Mouse (Mus musculus) lung, postnatal 0 days (tissue): ENCODE measurements around the gene Kcnc1.

ENCODE experiments used
- CTCF ChIP-seq: IDR thresholded peaks from 2 replicates; pipeline ENCODE4 v1.5.1; 2016; ENCODE audit warnings: antibody characterized with exemption, mild to moderate bottlenecking
- EP300 ChIP-seq: IDR thresholded peaks from 2 replicates; pipeline ENCODE4 v1.6.1; 2016; ENCODE audit warnings: antibody characterized with exemption, mild to moderate bottlenecking, control low read depth

- no peak for TF ChIP-seq CTCF
- TF ChIP-seq EP300: no peak
These were observed 7.6 kb downstream of the Kcnc1 start for GRCm38 (mm10) chr7:46403616-46404485.
